Mouse (Mus musculus): ENCODE measurements around the gene Olfr1402.

Olfr1402 gene

GRCm38 (mm10) chr3:97421920-97422319 is at the start of gene Olfr1402:
Olfr1402 (minus strand) TSS chr3:97422020.
- DNase-seq = no peak

DNA sequence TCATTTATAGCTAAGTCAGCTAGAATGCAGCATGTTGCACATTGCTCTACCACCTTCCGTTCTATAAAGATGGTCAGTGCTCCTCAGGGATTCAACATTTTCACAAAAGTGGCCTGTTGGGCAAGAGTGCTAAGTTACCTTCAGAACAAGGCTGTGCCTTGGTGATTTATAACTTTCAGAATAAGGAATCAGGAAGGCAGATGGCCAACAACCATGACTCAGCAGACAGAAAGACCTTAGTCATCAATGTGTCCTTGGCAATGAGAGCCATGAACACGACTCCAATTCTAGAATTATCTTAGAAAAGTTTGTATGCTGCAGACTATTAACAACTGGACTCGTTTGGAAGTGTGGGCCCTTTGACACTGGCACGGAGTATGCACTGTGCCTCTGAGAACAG is 33.5 kb upstream of the Olfr1402 start:
- DNase-seq = peak; percentile 2

DNA sequence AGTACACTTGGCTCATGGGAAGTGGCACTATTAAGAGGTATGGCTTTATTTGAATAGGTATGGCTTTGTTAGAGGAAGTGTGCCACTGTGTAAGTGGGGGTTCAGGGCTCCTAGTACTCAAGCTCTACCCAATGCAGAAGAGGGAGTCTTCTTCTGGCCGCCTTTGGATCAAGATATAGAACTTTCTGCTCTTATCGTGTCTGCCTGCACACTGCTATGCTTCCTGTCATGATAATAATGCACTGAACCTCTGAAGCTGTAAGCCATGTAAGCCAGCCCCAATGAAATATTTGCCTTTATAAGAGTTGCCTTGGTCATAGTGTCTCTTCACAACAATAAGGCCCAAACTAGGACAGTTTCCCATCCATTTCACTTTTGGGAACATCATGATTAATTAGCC is 16.8 kb upstream of the Olfr1402 start:
- no peak for DNase-seq

DNA sequence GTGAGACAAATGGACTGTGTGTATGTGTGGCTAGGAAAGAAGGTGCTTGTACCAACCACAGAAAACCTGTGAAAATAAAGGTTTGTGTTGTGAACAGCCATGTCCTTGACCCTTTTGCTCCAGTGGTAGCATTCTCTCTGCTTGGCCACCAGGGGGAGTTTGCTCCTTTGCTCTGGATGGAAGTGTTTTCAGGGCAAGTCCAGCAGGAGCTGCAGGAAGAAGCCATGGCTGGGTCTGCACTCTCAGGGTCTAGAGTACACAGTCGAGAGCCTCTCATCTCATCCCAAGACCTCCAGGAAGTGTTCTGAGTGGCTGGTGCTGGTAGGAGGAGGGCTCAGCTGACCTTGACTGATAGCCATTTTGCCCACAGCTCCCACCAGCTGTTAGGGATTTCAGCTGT is 27.5 kb downstream of the Olfr1402 start:
- DNase-seq = peak; percentile 4

DNA sequence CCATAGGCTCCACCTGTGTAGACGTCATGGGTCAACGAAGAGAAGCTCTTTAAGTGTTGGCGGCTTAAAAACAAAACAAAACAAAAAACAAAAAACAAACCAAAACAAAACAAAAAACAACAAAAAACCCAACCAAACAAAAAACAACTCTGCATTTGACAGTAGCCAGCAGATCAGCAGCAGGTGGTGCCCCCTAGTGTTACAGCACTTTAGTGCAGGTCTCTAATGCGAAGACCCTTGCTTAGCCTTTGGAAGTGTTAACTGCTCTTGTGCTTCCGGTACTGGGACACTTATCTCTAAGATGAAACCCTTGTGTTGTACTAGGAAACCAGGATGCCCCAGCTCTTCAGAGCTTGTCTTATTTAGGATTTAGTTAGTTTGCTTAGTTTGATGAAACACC is 28.7 kb downstream of the Olfr1402 start:
- DNase-seq = no peak

- no peak for DNase-seq
These were observed 51.4 kb downstream of the Olfr1402 start for GRCm38 (mm10) chr3:97370382-97370781.

GRCm38 (mm10) chr3:97363418-97364098 is 58.3 kb downstream of the Olfr1402 start:
- no peak for DNase-seq

- no peak for DNase-seq
These were observed 63.4 kb downstream of the Olfr1402 start for GRCm38 (mm10) chr3:97358448-97358847.
